Mouse (Mus musculus) forebrain, embryonic 16.5 days (tissue): ENCODE results near the gene Grm2. TPM values are rescaled to one million over a fixed set of nuclear protein-coding genes. Genes with fewer than 3 reads are reported as not detected.

Experiments used
- ATAC-seq: fragments of 200-750 bp; cut with Nextera tagmentation; 2 replicates; pipeline ENCODE4 v1.8.0; 2017; ENCODE audit warnings: mild to moderate bottlenecking, moderate library complexity
- H3K27ac ChIP-seq: fragments of 300-500 bp; sonication (generic); 2 replicates; pipeline ENCODE4 v1.5.1; 2014; ENCODE audit warnings: low read length, control low read depth
- H3K27me3 ChIP-seq: fragments of 300-500 bp; sonication (generic); replicated peaks from 2 replicates; pipeline ENCODE4 v1.6.1; 2014; ENCODE audit warnings: low read length; ENCODE audit not compliant: control insufficient read depth, insufficient read depth
- H3K36me3 ChIP-seq: fragments of 300-500 bp; sonication (generic); 2 replicates; pipeline ENCODE4 v1.6.1; 2014; ENCODE audit not compliant: control insufficient read depth, insufficient read depth
- H3K4me1 ChIP-seq: fragments of 300-500 bp; sonication (generic); replicated peaks from 2 replicates; pipeline ENCODE4 v1.6.1; 2014; ENCODE audit warnings: low read length; ENCODE audit not compliant: control insufficient read depth, insufficient read depth
- H3K4me2 ChIP-seq: fragments of 300-500 bp; sonication (generic); 2 replicates; pipeline ENCODE4 v1.6.1; 2014; ENCODE audit warnings: mild to moderate bottlenecking, low read length, control low read depth
- H3K4me3 ChIP-seq: fragments of 300-500 bp; sonication (generic); replicated peaks from 2 replicates; pipeline ENCODE4 v1.5.1; 2014; ENCODE audit warnings: mild to moderate bottlenecking, low read length, control low read depth
- H3K9ac ChIP-seq: fragments of 300-500 bp; sonication (generic); replicated peaks from 2 replicates; pipeline ENCODE4 v1.6.1; 2014; ENCODE audit warnings: low read depth, low read length, control low read depth
- H3K9me3 ChIP-seq: fragments of 300-500 bp; sonication (generic); 2 replicates; pipeline ENCODE4 v1.6.1; 2016; ENCODE audit warnings: low read length; ENCODE audit not compliant: control insufficient read depth
- WGBS: fragments of 180-500 bp; shearing (Covaris S2); extraction: QIAGEN DNeasy Blood & Tissue Kit; methylation state at CpG from one replicate; pipeline ENCODE4 v1.1.7; 2014; 5-methylcytosine and 5-hydroxymethylcytosine counted together
- polyA plus RNA-seq: library from polyadenylated mRNA; unstranded; fragments of >200 nt; fragmentation: Nextera tagmentation; extraction: Ambion mirVana; gene quantifications from 2 replicates; pipeline ENCODE4 v1.2.1, GENCODE M21; 2015

Gene Grm2
- polyA plus RNA-seq, 1 experiment from 2014 or later, result 14.1 TPM

DNA sequence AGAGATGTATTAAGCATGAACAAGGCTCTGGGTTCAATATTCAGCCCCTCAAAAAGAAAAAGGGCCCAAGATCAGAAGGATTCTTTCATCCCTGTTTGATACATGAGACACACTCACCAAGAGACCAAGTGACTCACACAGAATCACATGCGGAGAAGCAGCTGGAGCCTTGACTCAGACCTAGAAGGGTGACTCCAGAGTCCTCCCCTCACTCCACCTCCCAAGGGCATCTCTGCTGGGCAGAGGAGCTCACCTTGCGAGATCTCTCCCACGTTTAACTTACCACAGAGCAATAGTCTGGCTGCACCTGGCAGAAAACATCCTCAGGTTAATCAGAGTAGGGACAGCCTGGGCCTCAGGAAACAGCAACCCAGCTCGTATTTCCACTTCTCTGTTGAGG is 22.4 kb upstream of the Grm2 start:
- Histone ChIP-seq H3K4me3 (no peak overlapping the region), H3K9ac (no peak overlapping the region), H3K27ac (no peak overlapping the region), H3K36me3 (peaks cover 6% of the 10 kb centered on the region; the same call in 1 of the 2 replicates), H3K9me3 (no peaks in the 10 kb centered on the region), H3K27me3 (no peaks in the 10 kb centered on the region), H3K4me1 (no peaks in the 10 kb centered on the region), H3K4me2 (no peak overlapping the region)
- ATAC-seq, result no peak
- 78% methylated on average over 4 of the region's 4 CpGs for WGBS

GRCm38 (mm10) chr9:106677702-106678101 is 21.8 kb upstream of the Grm2 start:
- Histone ChIP-seq H3K36me3 (peaks cover 6% of the 10 kb centered on the region; the same call in 1 of the 2 replicates), H3K9me3 (no peaks in the 10 kb centered on the region), H3K4me3 (no peak overlapping the region), H3K9ac (no peak overlapping the region), H3K4me1 (no peaks in the 10 kb centered on the region), H3K4me2 (no peak overlapping the region), H3K27me3 (no peaks in the 10 kb centered on the region), H3K27ac (no peak overlapping the region)
- WGBS, result 88% methylated on average over 5 of the region's 5 CpGs
- ATAC-seq, result no peak

DNA sequence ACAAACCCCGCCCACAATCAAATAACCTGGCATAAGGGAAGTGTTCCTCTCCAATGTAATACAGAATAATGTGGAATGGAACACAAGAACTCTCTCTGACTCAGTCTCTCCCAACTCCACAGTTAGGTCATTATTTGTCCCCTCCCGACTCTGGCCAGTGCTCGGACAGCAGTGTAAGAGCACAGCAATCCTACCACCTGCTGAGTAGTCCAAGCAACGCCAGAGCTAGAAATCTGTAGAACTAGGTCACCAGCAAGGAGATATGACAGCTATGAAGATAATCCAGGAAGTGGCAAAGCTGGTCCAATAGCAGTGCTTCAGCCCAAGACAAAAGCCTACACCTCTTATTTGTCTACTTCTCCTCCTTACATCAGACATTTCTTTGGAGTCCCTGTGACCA is 20.7 kb upstream of the Grm2 start:
- Histone ChIP-seq H3K4me3 (no peak overlapping the region), H3K9me3 (no peaks in the 10 kb centered on the region), H3K4me2 (no peak overlapping the region), H3K9ac (no peak overlapping the region), H3K36me3 (peaks cover 3% of the 10 kb centered on the region; the same call in 1 of the 2 replicates), H3K27ac (no peak overlapping the region), H3K4me1 (no peaks in the 10 kb centered on the region), H3K27me3 (no peaks in the 10 kb centered on the region)
- no peak for ATAC-seq
- 78% methylated on average over 4 of the region's 4 CpGs for WGBS

GRCm38 (mm10) chr9:106675965-106676364 is 20.1 kb upstream of the Grm2 start:
- Histone ChIP-seq H3K9me3 (no peaks in the 10 kb centered on the region), H3K4me2 (no peak overlapping the region), H3K4me3 (no peak overlapping the region), H3K36me3 (peaks cover 3% of the 10 kb centered on the region; the same call in 1 of the 2 replicates), H3K4me1 (no peaks in the 10 kb centered on the region), H3K27me3 (no peaks in the 10 kb centered on the region), H3K27ac (no peak overlapping the region), H3K9ac (no peak overlapping the region)
- peak; percentile 36; the same call in 1 of the 2 replicates for ATAC-seq
- 79% methylated on average over 9 of the region's 9 CpGs for WGBS

- H3K4me2 ChIP-seq, result no peak overlapping the region
- ATAC-seq, result peak; percentile 74
- no peak overlapping the region for H3K9ac ChIP-seq
- no peaks in the 10 kb centered on the region for H3K9me3 ChIP-seq
- H3K27me3 ChIP-seq, result no peaks in the 10 kb centered on the region
- no peak overlapping the region for H3K27ac ChIP-seq
- peaks cover 3% of the 10 kb centered on the region; the same call in 1 of the 2 replicates for H3K36me3 ChIP-seq
- WGBS, result 0% methylated on average over 1 of the region's 1 CpGs
- H3K4me3 ChIP-seq, result no peak overlapping the region
- no peaks in the 10 kb centered on the region for H3K4me1 ChIP-seq
Observed at GRCm38 (mm10) chr9:106675480-106675879, 19.6 kb upstream of the Grm2 start.

- Histone ChIP-seq H3K4me3 (no peak overlapping the region), H3K9ac (no peak overlapping the region), H3K27ac (no peak overlapping the region), H3K36me3 (no peaks in the 10 kb centered on the region; the same call in 1 of the 2 replicates), H3K27me3 (no peaks in the 10 kb centered on the region), H3K4me2 (no peak overlapping the region), H3K4me1 (no peaks in the 10 kb centered on the region), H3K9me3 (no peaks in the 10 kb centered on the region)
- WGBS, result 72% methylated on average over 2 of the region's 2 CpGs
- ATAC-seq, result no peak
Observed at GRCm38 (mm10) chr9:106673860-106674259, 18.0 kb upstream of the Grm2 start.

- WGBS, result 64% methylated on average over 6 of the region's 6 CpGs
- Histone ChIP-seq H3K4me1 (peaks cover 15% of the 10 kb centered on the region), H3K4me3 (no peak overlapping the region), H3K27me3 (no peaks in the 10 kb centered on the region), H3K9me3 (no peaks in the 10 kb centered on the region), H3K4me2 (no peak overlapping the region), H3K9ac (no peak overlapping the region), H3K36me3 (no peaks in the 10 kb centered on the region; the same call in 1 of the 2 replicates), H3K27ac (peak overlapping the region; percentile 84)
- ATAC-seq, result no peak
Observed at GRCm38 (mm10) chr9:106664856-106665255, 9.0 kb upstream of the Grm2 start.

GRCm38 (mm10) chr9:106664433-106664832 is 8.6 kb upstream of the Grm2 start:
- Histone ChIP-seq H3K4me2 (no peak overlapping the region), H3K9ac (no peak overlapping the region), H3K27me3 (no peaks in the 10 kb centered on the region), H3K4me1 (peaks cover 15% of the 10 kb centered on the region), H3K27ac (peak overlapping the region; percentile 84), H3K36me3 (no peaks in the 10 kb centered on the region; the same call in 1 of the 2 replicates), H3K4me3 (no peak overlapping the region), H3K9me3 (no peaks in the 10 kb centered on the region)
- peak; percentile 93 for ATAC-seq
- 23% methylated on average over 4 of the region's 4 CpGs for WGBS

DNA sequence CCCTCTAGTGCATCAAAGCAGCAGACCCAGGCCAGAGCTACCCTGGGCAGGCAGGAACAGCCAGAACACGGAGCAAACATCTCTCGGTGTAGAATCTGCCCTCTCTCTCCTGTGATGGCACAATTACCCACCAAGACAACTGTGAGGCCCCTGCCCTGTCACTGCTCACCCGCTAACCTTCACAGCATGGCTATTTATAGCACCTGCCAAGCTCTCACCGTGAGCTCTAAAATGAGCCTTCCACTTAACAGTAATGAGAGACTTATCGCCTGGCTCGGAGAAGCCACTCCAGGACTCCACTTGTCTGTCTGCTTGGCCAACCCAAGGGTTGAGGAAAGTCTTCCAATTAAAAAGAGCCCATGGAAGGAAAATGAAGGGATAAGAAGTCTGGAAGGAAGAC is 7.3 kb upstream of the Grm2 start:
- H3K36me3 ChIP-seq, result no peaks in the 10 kb centered on the region; the same call in 1 of the 2 replicates
- WGBS, result 82% methylated on average over 6 of the region's 6 CpGs

DNA sequence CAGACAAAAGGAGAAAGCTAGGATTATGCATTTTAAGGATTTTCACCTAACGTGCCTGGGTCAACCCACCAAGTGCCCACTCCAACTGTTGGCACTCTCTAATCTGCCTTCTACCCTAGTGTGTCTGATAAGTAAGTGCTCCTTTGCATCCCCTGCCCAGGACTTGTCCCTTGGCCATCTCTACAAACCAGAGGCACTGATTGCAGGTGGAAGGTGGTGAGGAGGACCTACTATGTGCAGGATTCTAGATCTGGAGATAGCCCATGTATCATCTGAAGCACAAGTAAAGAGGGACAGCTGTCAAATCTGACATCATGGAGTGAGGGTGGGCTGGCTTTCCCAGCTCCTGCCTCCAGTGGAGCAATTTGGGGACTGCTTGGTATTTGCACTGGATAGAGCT is 4.1 kb upstream of the Grm2 start:
- no peak for ATAC-seq
- no peaks in the 10 kb centered on the region; the same call in 1 of the 2 replicates for H3K36me3 ChIP-seq
- peaks cover 5% of the 10 kb centered on the region; the same call in 1 of the 2 replicates for H3K27me3 ChIP-seq
- peaks cover 25% of the 10 kb centered on the region for H3K4me1 ChIP-seq
- H3K27ac ChIP-seq, result no peak overlapping the region
- no peak overlapping the region for H3K4me2 ChIP-seq
- no peak overlapping the region for H3K4me3 ChIP-seq
- WGBS, result 61% methylated on average over 1 of the region's 1 CpGs
- no peaks in the 10 kb centered on the region for H3K9me3 ChIP-seq
- no peak overlapping the region for H3K9ac ChIP-seq

More for the DNA sequence above, 7.3 kb upstream of the Grm2 start:
- H3K4me1 ChIP-seq, result peaks cover 15% of the 10 kb centered on the region
- no peak overlapping the region for H3K4me2 ChIP-seq
- H3K4me3 ChIP-seq, result no peak overlapping the region
- H3K27ac ChIP-seq, result no peak overlapping the region
- no peak for ATAC-seq
- H3K9me3 ChIP-seq, result no peaks in the 10 kb centered on the region
- no peaks in the 10 kb centered on the region for H3K27me3 ChIP-seq
- H3K9ac ChIP-seq, result no peak overlapping the region
